In genomic region chr1:39462937-39463444, GRCm38 (mm10) we compare ENCODE assay signal across 17 mouse cellular contexts. TPM values are rescaled to one million over a fixed set of nuclear protein-coding genes. Genes with fewer than 3 reads are reported as not detected.
DNase-seq lines count a peak whose midpoint lies in the region; ATAC-seq and TF ChIP-seq lines count a peak whose summit lies in the region.
"Had no signal": no experiment of that assay in that cellular context is flagged by ENCODE, and none has a peak within 500 bp of the region (broad histone marks: within the 10 kb centered on the region; RNA-seq: fewer than 3 reads in every experiment).

No protein-coding gene starts in this region.

- WGBS in kidney, embryonic 16.5 days = 54% methylated on average over 6 of the region's 6 CpGs
- 74% methylated on average over 6 of the region's 6 CpGs for WGBS in liver, embryonic 13.5 days (ENCODE audit: insufficient replicate concordance)

- no peak overlapping the region for H3K4me3 ChIP-seq in gastrocnemius, adult 2 months
- H3K4me3 ChIP-seq in kidney, embryonic 16.5 days (ENCODE audit: low read length) = no peak overlapping the region
- H3K4me3 ChIP-seq in liver, embryonic 13.5 days (replicated peaks) = no peak overlapping the region
- H3K4me3 ChIP-seq: forebrain, embryonic 12.5 days; heart, embryonic 15.5 days; limb, embryonic 13.5 days had no signal

- peak overlapping the region; percentile 20; the same call in 1 of the 2 replicates for H3K27ac ChIP-seq in gastrocnemius, adult 2 months
- no peak overlapping the region for H3K27ac ChIP-seq in kidney, embryonic 16.5 days (ENCODE audit: low read length)
- peak overlapping the region; percentile 9; the same call in 1 of the 2 replicates for H3K27ac ChIP-seq in liver, embryonic 13.5 days
- H3K27ac ChIP-seq: forebrain, embryonic 12.5 days; limb, embryonic 13.5 days had no signal

- H3K27me3 ChIP-seq in kidney, embryonic 16.5 days (ENCODE audit: insufficient read depth, low read length) = no peaks in the 10 kb centered on the region
- no peaks in the 10 kb centered on the region for H3K27me3 ChIP-seq in liver, embryonic 13.5 days
- H3K27me3 ChIP-seq: forebrain, embryonic 12.5 days; heart, embryonic 15.5 days; limb, embryonic 13.5 days had no signal

- peaks cover 7% of the 10 kb centered on the region; the same call in 1 of the 2 replicates for H3K4me1 ChIP-seq in kidney, embryonic 16.5 days (ENCODE audit: insufficient read depth, low read length)
- H3K4me1 ChIP-seq in liver, embryonic 13.5 days (replicated peaks) = peaks cover 77% of the 10 kb centered on the region
- H3K4me1 ChIP-seq: forebrain, embryonic 12.5 days had no signal

- no peak overlapping the region for H3K9ac ChIP-seq in kidney, embryonic 16.5 days (replicated peaks; ENCODE audit: low read length)
- no peak overlapping the region for H3K9ac ChIP-seq in liver, embryonic 13.5 days
- H3K9ac ChIP-seq: forebrain, embryonic 12.5 days; limb, embryonic 13.5 days had no signal

- no peak for DNase-seq in gastrocnemius, adult 2 months
- DNase-seq in gastrocnemius, postnatal 4 days (ENCODE audit: low spot score in 2 of 2) = no peak
- no peak for DNase-seq in kidney, adult 18-20 months
- DNase-seq in liver, embryonic 13.5 days = peak; percentile 36
- DNase-seq in layer of hippocampus, adult 11-12 months (ENCODE audit: low spot score) = no peak
- DNase-seq in frontal cortex, postnatal 14 days (ENCODE audit: low spot score in 2 of 2) = no peak
- DNase-seq: cerebellum, adult 9-11 months; gastrocnemius, postnatal 36 days; heart, postnatal 4 days; kidney, adult 8-10 months; thymus, postnatal 36 days had no signal

- intact Hi-C loops in gastrocnemius, adult 2 months (cut with DNase I) = no loop called here

- no peaks in the 10 kb centered on the region; the same call in 1 of the 2 replicates for H3K9me3 ChIP-seq in kidney, embryonic 16.5 days (ENCODE audit: low read length)
- no peaks in the 10 kb centered on the region for H3K9me3 ChIP-seq in liver, embryonic 13.5 days (replicated peaks)
- H3K9me3 ChIP-seq: forebrain, embryonic 12.5 days; heart, embryonic 15.5 days; limb, embryonic 13.5 days had no signal

- no peaks in the 10 kb centered on the region for H3K36me3 ChIP-seq in kidney, embryonic 16.5 days (ENCODE audit: insufficient read depth, low read length)
- no peaks in the 10 kb centered on the region for H3K36me3 ChIP-seq in liver, embryonic 13.5 days
- H3K36me3 ChIP-seq: forebrain, embryonic 12.5 days; heart, embryonic 15.5 days; limb, embryonic 13.5 days had no signal

- no peak overlapping the region for H3K4me2 ChIP-seq in kidney, embryonic 16.5 days (replicated peaks; ENCODE audit: low read depth, low read length)
- H3K4me2 ChIP-seq in liver, embryonic 13.5 days = no peak overlapping the region
- H3K4me2 ChIP-seq: forebrain, embryonic 12.5 days; heart, embryonic 15.5 days; limb, embryonic 13.5 days; midbrain, embryonic 11.5 days had no signal

- ATAC-seq in kidney, embryonic 16.5 days (ENCODE audit: low FRiP score, low TSS enrichment) = peak; percentile 52; the same call in 1 of the 2 replicates
- peak; percentile 58 for ATAC-seq in liver, embryonic 13.5 days (ENCODE audit: low read depth)
- ATAC-seq: hindbrain, embryonic 16.5 days had no signal

- TF ChIP-seq CTCF in gastrocnemius, adult 2 months (IDR thresholded peaks at IDR 0.05) = no peak

RNA-seq across cellular contexts. Expression of gene Tbc1d8, which starts 15.6 kb away (rescaled TPM):
- total RNA-seq in gastrocnemius, adult 2 months (2021) = 1 to 10 TPM; 8.3 to 9.7 TPM
- total RNA-seq in gastrocnemius, postnatal 4 days (2021) = 10 to 100 TPM; 21.2 to 21.4 TPM
- 10.1 and 10.3 TPM in 2 replicates for polyA plus RNA-seq in kidney, embryonic 16.5 days (2015; fragmentation: Nextera tagmentation; extraction: Ambion mirVana)
- 2.7 and 3.0 TPM in 2 replicates for polyA plus RNA-seq in liver, embryonic 13.5 days (2015; fragmentation: Nextera tagmentation; extraction: Ambion mirVana)
